Mouse (Mus musculus) heart, adult 2 months (tissue): ENCODE data around the gene Rasgrf1. TPM values are rescaled to one million over a fixed set of nuclear protein-coding genes. Genes with fewer than 3 reads are reported as not detected.

Experiments used
- DNase-seq, 2 experiments: peaks; one replicate each; pipeline ENCODE4 v3.0.0; 2021
- H3K27ac ChIP-seq: fragments of 200-600 bp; 2 replicates; pipeline ENCODE4 v1.8.1; 2022
- H3K27me3 ChIP-seq: fragments of 200-500 bp; 2 replicates; pipeline ENCODE4 v1.6.1; 2012; ENCODE audit warnings: mild to moderate bottlenecking, low read length, inconsistent platforms, mixed read lengths; ENCODE audit not compliant: control insufficient read depth, insufficient read depth
- H3K36me3 ChIP-seq: fragments of 200-500 bp; 2 replicates; pipeline ENCODE4 v1.6.1; 2012; ENCODE audit warnings: low read length, inconsistent platforms; ENCODE audit not compliant: control insufficient read depth, insufficient read depth
- H3K4me1 ChIP-seq: fragments of 200-500 bp; 2 replicates; pipeline ENCODE4 v1.6.1; 2011; ENCODE audit warnings: low read length; ENCODE audit not compliant: control insufficient read depth, insufficient read depth
- H3K4me3 ChIP-seq: fragments of 200-600 bp; 2 replicates; pipeline ENCODE4 v1.8.1; 2022
- H3K79me2 ChIP-seq: fragments of 200-500 bp; replicated peaks from 2 replicates; pipeline ENCODE4 v1.6.1; 2012; ENCODE audit warnings: mild to moderate bottlenecking, inconsistent platforms, low read length, moderate library complexity, mixed read lengths; ENCODE audit not compliant: control insufficient read depth, insufficient read depth
- H3K9ac ChIP-seq: fragments of 200-500 bp; 2 replicates; pipeline ENCODE4 v1.6.1; 2012; ENCODE audit warnings: low read depth, mild to moderate bottlenecking, control low read depth, inconsistent platforms, low read length, mixed read lengths
- CTCF ChIP-seq: fragments of 200-600 bp; IDR thresholded peaks from 2 replicates; pipeline ENCODE4 v1.8.1; 2022; ENCODE audit warnings: antibody characterized with exemption, mild to moderate bottlenecking, moderate library complexity
- EP300 ChIP-seq: fragments of 200-500 bp; IDR thresholded peaks from 2 replicates; pipeline ENCODE4 v1.6.1; 2011; ENCODE audit warnings: low read depth, low read length, control low read depth; ENCODE audit not compliant: insufficient read depth
- POLR2A ChIP-seq: fragments of 200-500 bp; IDR thresholded peaks from 2 replicates; pipeline ENCODE4 v1.6.1; 2011; ENCODE audit warnings: mild to moderate bottlenecking, low read depth, low read length, control low read depth; ENCODE audit not compliant: insufficient read depth
- WGBS: fragments of 180-500 bp; shearing (Covaris S2); methylation state at CpG from one replicate; pipeline ENCODE4 v1.1.7; 2018; 5-methylcytosine and 5-hydroxymethylcytosine counted together
- intact Hi-C: fragments of 180-260 bp; cut with DNase I; formaldehyde crosslinking; loops from one replicate; pipeline ENCODE4 v1.15.1; 2025
- polyA plus RNA-seq: library from polyadenylated mRNA; depleted of rRNA; stranded (reverse); fragments of >200 nt; gene quantifications from 2 replicates; pipeline ENCODE4 v1.2.3, GENCODE M21; 2012
- total RNA-seq, 2 experiments: library from RNA; stranded (reverse); gene quantifications; 2 replicates each; pipeline ENCODE4 v1.2.3; 2021

The Rasgrf1 gene
- total and polyA plus RNA-seq, 3 experiments, result not detected

- Histone ChIP-seq H3K4me1 (no peaks in the 10 kb centered on the region), H3K9ac (no peak overlapping the region), H3K4me3 (no peak overlapping the region), H3K27me3 (peaks cover under 1% of the 10 kb centered on the region; the same call in 1 of the 2 replicates), H3K79me2 (no peaks in the 10 kb centered on the region), H3K36me3 (no peaks in the 10 kb centered on the region), H3K27ac (no peak overlapping the region)
- intact Hi-C loops, result no loop called here
- WGBS, result 81% methylated on average over 5 of the region's 5 CpGs
- no peak for DNase-seq
- TF ChIP-seq POLR2A, result no peak
- no peak for TF ChIP-seq CTCF
- TF ChIP-seq EP300, result no peak
These were observed 9.1 kb downstream of the Rasgrf1 start for GRCm38 (mm10) chr9:89918832-89919231.

DNA sequence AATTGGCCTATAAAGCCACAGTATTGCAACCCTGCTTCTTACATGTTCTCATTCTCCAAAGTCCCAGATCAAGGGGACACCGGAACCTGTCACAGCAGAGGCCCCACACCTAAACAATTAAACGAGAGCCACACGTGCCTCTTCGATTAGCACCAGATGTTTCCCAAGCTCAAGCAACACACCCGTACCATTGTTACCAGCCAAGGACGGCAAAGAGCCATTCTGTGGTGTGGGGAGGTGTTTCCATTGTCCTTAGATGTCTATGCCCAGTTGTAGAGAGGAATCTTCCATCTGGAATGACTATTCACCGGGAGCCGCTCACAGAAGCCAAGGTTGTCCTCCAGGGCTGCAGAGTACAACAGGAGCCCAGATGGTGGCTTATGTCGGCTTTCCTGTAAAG lies 11.4 kb downstream of the Rasgrf1 start:
- H3K27me3 ChIP-seq, result peaks cover 2% of the 10 kb centered on the region; the same call in 1 of the 2 replicates
- no peaks in the 10 kb centered on the region for H3K4me1 ChIP-seq
- WGBS, result 72% methylated on average over 9 of the region's 9 CpGs
- no peak for TF ChIP-seq CTCF
- no peak for TF ChIP-seq POLR2A
- no peak for TF ChIP-seq EP300
- no peak overlapping the region for H3K27ac ChIP-seq
- DNase-seq, result no peak
- H3K36me3 ChIP-seq, result no peaks in the 10 kb centered on the region
- H3K4me3 ChIP-seq, result no peak overlapping the region
- intact Hi-C loops, result no loop called here
- no peaks in the 10 kb centered on the region for H3K79me2 ChIP-seq
- no peak overlapping the region for H3K9ac ChIP-seq

- H3K79me2 ChIP-seq, result no peaks in the 10 kb centered on the region
- 87% methylated on average over 1 of the region's 1 CpGs for WGBS
- no peaks in the 10 kb centered on the region for H3K4me1 ChIP-seq
- no peak overlapping the region for H3K27ac ChIP-seq
- H3K4me3 ChIP-seq, result no peak overlapping the region
- no peak for DNase-seq
- intact Hi-C loops, result no loop called here
- H3K9ac ChIP-seq, result no peak overlapping the region
- peaks cover 2% of the 10 kb centered on the region; the same call in 1 of the 2 replicates for H3K27me3 ChIP-seq
- no peak for TF ChIP-seq POLR2A
- no peak for TF ChIP-seq EP300
- no peak for TF ChIP-seq CTCF
- no peaks in the 10 kb centered on the region for H3K36me3 ChIP-seq
These were observed 13.0 kb downstream of the Rasgrf1 start for GRCm38 (mm10) chr9:89922666-89923065.

DNA sequence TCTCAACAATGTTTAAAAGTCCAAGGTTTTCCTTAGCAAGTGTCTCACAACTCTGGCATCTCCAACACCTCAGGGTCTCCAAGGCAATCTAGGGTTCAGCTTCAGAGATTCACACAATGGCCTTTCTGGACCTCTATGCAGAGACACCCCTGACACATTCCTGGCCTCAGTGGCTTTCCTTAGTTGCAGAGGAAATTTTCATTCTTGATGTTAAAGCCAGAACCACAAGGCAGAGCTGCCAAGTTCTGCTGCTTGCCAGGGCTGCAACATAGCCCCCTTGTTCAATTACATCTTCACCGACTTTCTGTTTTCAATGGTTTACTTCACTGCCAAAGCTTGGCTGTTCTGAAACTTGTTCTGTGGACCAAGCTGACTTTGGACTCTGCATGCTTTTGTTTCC lies 15.1 kb downstream of the Rasgrf1 start:
- H3K4me1 ChIP-seq, result no peaks in the 10 kb centered on the region
- intact Hi-C loops, result no loop called here
- WGBS, result 88% methylated on average over 1 of the region's 1 CpGs

DNA sequence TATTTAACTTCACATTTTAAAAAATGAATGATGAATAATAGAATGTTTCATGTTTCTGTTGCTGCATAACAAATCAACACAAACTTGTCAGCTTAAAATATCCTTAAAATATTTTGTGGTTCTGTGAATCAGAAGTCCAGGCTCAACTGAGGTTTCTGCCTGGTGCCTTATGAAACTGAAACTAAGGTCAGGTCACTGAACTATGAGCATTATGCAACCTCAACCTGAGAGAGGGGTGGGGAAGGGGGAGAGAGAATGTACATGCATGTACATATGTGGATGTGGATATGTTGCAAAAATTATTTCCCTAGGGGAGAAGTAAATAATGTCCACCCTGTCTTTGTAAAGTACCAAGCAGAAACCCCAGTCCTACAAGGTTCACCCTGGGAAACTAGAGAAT lies 18.8 kb downstream of the Rasgrf1 start:
- H3K79me2 ChIP-seq, result no peaks in the 10 kb centered on the region
- H3K4me3 ChIP-seq, result no peak overlapping the region
- H3K36me3 ChIP-seq, result no peaks in the 10 kb centered on the region
- peaks cover 2% of the 10 kb centered on the region; the same call in 1 of the 2 replicates for H3K27me3 ChIP-seq
- intact Hi-C loops, result no loop called here
- DNase-seq, result no peak
- TF ChIP-seq POLR2A, result no peak
- no peak for TF ChIP-seq EP300
- TF ChIP-seq CTCF, result no peak
- H3K9ac ChIP-seq, result no peak overlapping the region
- H3K4me1 ChIP-seq, result no peaks in the 10 kb centered on the region
- no peak overlapping the region for H3K27ac ChIP-seq

More for the DNA sequence above, 15.1 kb downstream of the Rasgrf1 start:
- H3K36me3 ChIP-seq, result no peaks in the 10 kb centered on the region
- H3K4me3 ChIP-seq, result no peak overlapping the region
- TF ChIP-seq CTCF (no peak), EP300 (no peak), POLR2A (no peak)
- no peaks in the 10 kb centered on the region for H3K79me2 ChIP-seq
- peaks cover 2% of the 10 kb centered on the region; the same call in 1 of the 2 replicates for H3K27me3 ChIP-seq
- DNase-seq, result no peak
- no peak overlapping the region for H3K9ac ChIP-seq
- no peak overlapping the region for H3K27ac ChIP-seq

GRCm38 (mm10) chr9:89940428-89940827 lies 30.7 kb downstream of the Rasgrf1 start:
- DNase-seq, result no peak
- no peaks in the 10 kb centered on the region for H3K79me2 ChIP-seq
- no peaks in the 10 kb centered on the region for H3K27me3 ChIP-seq
- no peak overlapping the region for H3K27ac ChIP-seq
- H3K4me3 ChIP-seq, result no peak overlapping the region
- WGBS, result 66% methylated on average over 1 of the region's 1 CpGs
- H3K9ac ChIP-seq, result no peak overlapping the region
- H3K4me1 ChIP-seq, result no peaks in the 10 kb centered on the region
- H3K36me3 ChIP-seq, result no peaks in the 10 kb centered on the region
- peak; percentile 44 for TF ChIP-seq CTCF
- TF ChIP-seq POLR2A, result no peak
- intact Hi-C loops, result no loop called here
